Mouse (Mus musculus): ENCODE results near the gene Defb23. TPM values are rescaled to one million over a fixed set of nuclear protein-coding genes. Genes with fewer than 3 reads are reported as not detected.

Gene Defb23
- 0.23 TPM in 1 of 2 replicates, not detected in the other for polyA plus RNA-seq (2012; rRNA removed)

GRCm38 (mm10) chr2:152464570-152465150, at the start of gene Defb23:
Defb23 (minus strand) TSS chr2:152464620.

GRCm38 (mm10) chr2:152511592-152511991, 47.2 kb upstream of the Defb23 start, which contains the start of gene Defb26:
Defb26 (minus strand) TSS chr2:152511692.

GRCm38 (mm10) chr2:152490038-152490437, 25.6 kb upstream of the Defb23 start, which contains the start of gene Defb22:
Defb22 (minus strand) TSS chr2:152490138.

GRCm38 (mm10) chr2:152476763-152477162, 12.3 kb upstream of the Defb23 start, which contains the start of gene Defb20:
Defb20 (plus strand) TSS chr2:152477063.

GRCm38 (mm10) chr2:152415287-152415686, 49.1 kb downstream of the Defb23 start, which contains the start of gene 6820408C15Rik:
6820408C15Rik (plus strand) TSS chr2:152415587.

GRCm38 (mm10) chr2:152414591-152415165, 49.7 kb downstream of the Defb23 start, which contains the start of gene Zcchc3:
Zcchc3 (minus strand) TSS chr2:152415027.

Other genes with a start within 250 kb of the Defb23 start
- gene Csnk2a1, start 237.8 kb downstream of the Defb23 start, polyA plus RNA-seq (2012; rRNA removed) = 3.2 and 4.5 TPM in 2 replicates
- 19.8 and 22.3 TPM in 2 replicates for gene Tbc1d20, start 170.8 kb downstream of the Defb23 start, polyA plus RNA-seq (2012; rRNA removed)
- 89.9 and 100 TPM in 2 replicates for gene Rbck1, start 132.0 kb downstream of the Defb23 start, polyA plus RNA-seq (2012; rRNA removed)
- gene Trib3, start 120.6 kb downstream of the Defb23 start, polyA plus RNA-seq (2012; rRNA removed) = 1.5 and 3.1 TPM in 2 replicates
- gene Nrsn2, start 88.0 kb downstream of the Defb23 start, polyA plus RNA-seq (2012; rRNA removed) = 0.22 and 0.56 TPM in 2 replicates
- gene Sox12, start 66.6 kb downstream of the Defb23 start, polyA plus RNA-seq (2012; rRNA removed) = 3.7 and 4.3 TPM in 2 replicates
- 1.3 and 1.4 TPM in 2 replicates for gene Zcchc3, start 49.6 kb downstream of the Defb23 start, polyA plus RNA-seq (2012; rRNA removed)
- gene 6820408C15Rik, start 49.0 kb downstream of the Defb23 start, polyA plus RNA-seq (2012; rRNA removed) = 0.26 TPM in 1 of 2 replicates, not detected in the other
- 1.2 TPM in 1 of 2 replicates, not detected in the other for gene Defb20, start 12.4 kb upstream of the Defb23 start, polyA plus RNA-seq (2012; rRNA removed)
- gene Defb22, start 25.5 kb upstream of the Defb23 start, polyA plus RNA-seq (2012; rRNA removed) = 0.31 TPM in 1 of 2 replicates, not detected in the other
- gene Defb26, start 47.1 kb upstream of the Defb23 start, polyA plus RNA-seq (2012; rRNA removed) = not detected in 2 replicates
- 0.39 TPM in 1 of 2 replicates, not detected in the other for gene Defb28, start 53.6 kb upstream of the Defb23 start, polyA plus RNA-seq (2012; rRNA removed)
- not detected in 2 replicates for gene Defb29, start 75.5 kb upstream of the Defb23 start, polyA plus RNA-seq (2012; rRNA removed)
- not detected in 2 replicates for gene Gm17416, start 104.7 kb upstream of the Defb23 start, polyA plus RNA-seq (2012; rRNA removed)
- gene Defb21, start 108.1 kb upstream of the Defb23 start, polyA plus RNA-seq (2012; rRNA removed) = not detected in 2 replicates
- not detected in 2 replicates for gene Defb19, start 115.7 kb upstream of the Defb23 start, polyA plus RNA-seq (2012; rRNA removed)
- not detected in 2 replicates for gene Defb45, start 134.8 kb upstream of the Defb23 start, polyA plus RNA-seq (2012; rRNA removed)
- not detected in 2 replicates for gene Defb36, start 139.7 kb upstream of the Defb23 start, polyA plus RNA-seq (2012; rRNA removed)
- 3.2 TPM in 1 of 2 replicates, not detected in the other for gene Defb25, start 158.4 kb upstream of the Defb23 start, polyA plus RNA-seq (2012; rRNA removed)
- gene Rem1, start 162.3 kb upstream of the Defb23 start, polyA plus RNA-seq (2012; rRNA removed) = 6.7 and 10.2 TPM in 2 replicates
- 70.4 and 121 TPM in 2 replicates for gene H13, start 204.8 kb upstream of the Defb23 start, polyA plus RNA-seq (2012; rRNA removed)
- gene Mcts2, start 222.4 kb upstream of the Defb23 start, polyA plus RNA-seq (2012; rRNA removed) = 0.67 and 1.0 TPM in 2 replicates